Mouse (Mus musculus) bone marrow macrophage, adult 2 months (primary cell): Measurements from ENCODE around the gene Acsf2. TPM values are rescaled to one million over a fixed set of nuclear protein-coding genes. Genes with fewer than 3 reads are reported as not detected.
A peak's percentile ranks its signal among the peaks of the same experiment; 100 is the strongest.

Experiments
- H3K27ac ChIP-seq: 2 replicates; pipeline ENCODE4 v1.5.1; 2012; ENCODE audit warnings: low read depth, low read length; ENCODE audit not compliant: insufficient read depth
- H3K4me1 ChIP-seq: 2 replicates; pipeline ENCODE4 v1.6.1; 2012; ENCODE audit warnings: low read length; ENCODE audit not compliant: control insufficient read depth, insufficient read depth
- H3K4me3 ChIP-seq: 2 replicates; pipeline ENCODE4 v1.5.1; 2012; ENCODE audit warnings: mild to moderate bottlenecking, low read length, moderate library complexity; ENCODE audit not compliant: insufficient read depth
- CTCF ChIP-seq: IDR thresholded peaks from 2 replicates; pipeline ENCODE4 v1.5.1; 2012; ENCODE audit warnings: low read depth, mild to moderate bottlenecking, low read length, moderate library complexity
- POLR2A ChIP-seq: IDR thresholded peaks from 2 replicates; pipeline ENCODE4 v1.6.1; 2012; ENCODE audit warnings: mild to moderate bottlenecking, low read depth, low read length, borderline replicate concordance
- polyA plus RNA-seq: library from polyadenylated mRNA; stranded (reverse); fragments of >200 nt; gene quantifications from 2 replicates; pipeline ENCODE4 v1.2.4, GENCODE M21; 2012; ENCODE audit not compliant: missing spikeins, insufficient read depth, insufficient read length

Acsf2 gene
- polyA plus RNA-seq, 1 experiment: 9.5 TPM

DNA sequence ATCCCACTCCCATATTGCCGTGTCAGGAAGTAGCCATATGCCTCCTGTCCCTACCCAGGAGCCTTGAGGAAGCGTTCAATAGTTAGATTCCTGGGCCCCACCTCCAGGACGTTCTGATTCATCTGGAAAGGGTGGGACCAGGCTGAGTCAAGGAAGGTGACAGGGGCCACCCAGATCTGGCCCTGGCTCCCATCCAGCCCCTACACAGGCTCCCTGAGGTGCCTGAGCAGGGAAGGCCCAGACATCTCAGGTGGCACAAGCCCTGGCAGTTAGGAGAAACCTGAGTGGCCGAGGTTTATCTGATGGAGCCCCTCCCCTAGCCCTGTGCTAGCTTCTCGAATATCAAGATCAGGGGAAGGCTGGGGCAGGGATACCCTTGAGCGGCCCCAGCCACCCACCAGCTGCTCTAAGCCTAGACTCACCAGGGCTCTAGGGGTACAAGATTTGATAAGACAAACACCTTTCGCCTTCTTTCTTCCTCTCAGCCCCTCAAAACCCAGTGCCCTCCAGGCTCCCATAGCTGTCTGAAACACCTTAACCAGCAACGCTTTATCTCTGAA, 62.9 kb downstream of the Acsf2 start:
- TF ChIP-seq POLR2A: no peak
- TF ChIP-seq CTCF: no peak
- Histone ChIP-seq H3K27ac (no peak overlapping the region), H3K4me1 (peaks cover 4% of the 10 kb centered on the region; the same call in 1 of the 2 replicates), H3K4me3 (no peak overlapping the region)

GRCm38 (mm10) chr11:94533171-94533570, 68.5 kb downstream of the Acsf2 start:
- Histone ChIP-seq H3K27ac (no peak overlapping the region), H3K4me1 (no peaks in the 10 kb centered on the region), H3K4me3 (no peak overlapping the region)
- TF ChIP-seq POLR2A (no peak), CTCF (no peak)

DNA sequence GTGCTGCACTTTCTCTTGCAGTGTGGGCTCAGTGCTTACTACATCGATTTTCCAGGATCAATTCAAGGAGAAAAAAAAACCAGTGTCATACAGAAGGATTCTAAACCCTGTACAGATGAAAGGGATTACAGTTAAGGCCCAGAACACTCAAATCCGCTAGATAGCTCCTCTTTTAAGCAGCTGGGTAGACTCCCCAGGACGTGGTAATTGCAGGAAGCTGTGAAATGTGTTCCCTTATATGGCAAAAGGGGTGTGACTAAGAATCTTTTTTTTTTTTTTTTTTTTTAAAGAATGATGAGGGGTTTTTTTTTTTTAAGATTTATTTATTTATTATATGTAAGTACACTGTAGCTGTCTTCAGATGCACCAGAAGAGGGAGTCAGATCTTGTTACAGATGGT, 72.8 kb downstream of the Acsf2 start:
- H3K4me3 ChIP-seq: no peak overlapping the region
- H3K27ac ChIP-seq: no peak overlapping the region
- H3K4me1 ChIP-seq: no peaks in the 10 kb centered on the region
- TF ChIP-seq CTCF: no peak
- TF ChIP-seq POLR2A: no peak

GRCm38 (mm10) chr11:94526171-94526879, 75.3 kb downstream of the Acsf2 start:
- Histone ChIP-seq H3K4me1 (0 out of 2 replicates have a peak, but pooled peaks cover 5% of the 10 kb centered on the region), H3K27ac (no peak overlapping the region), H3K4me3 (no peak overlapping the region)
- TF ChIP-seq POLR2A: no peak
- no peak for TF ChIP-seq CTCF

- H3K27ac ChIP-seq: no peak within 1 kb of the TSS
- peaks cover 5% of the 10 kb centered on the region; the same call in 1 of the 2 replicates for H3K4me1 ChIP-seq
- TF ChIP-seq POLR2A: no peak
- no peak for TF ChIP-seq CTCF
- H3K4me3 ChIP-seq: peak within 1 kb of the TSS; percentile 61
Measured at GRCm38 (mm10) chr11:94521219-94521843, 80.3 kb downstream of the Acsf2 start, which contains the start of gene Mycbpap. Gene Mycbpap, minus strand, starts transcription at chr11:94521742.

DNA sequence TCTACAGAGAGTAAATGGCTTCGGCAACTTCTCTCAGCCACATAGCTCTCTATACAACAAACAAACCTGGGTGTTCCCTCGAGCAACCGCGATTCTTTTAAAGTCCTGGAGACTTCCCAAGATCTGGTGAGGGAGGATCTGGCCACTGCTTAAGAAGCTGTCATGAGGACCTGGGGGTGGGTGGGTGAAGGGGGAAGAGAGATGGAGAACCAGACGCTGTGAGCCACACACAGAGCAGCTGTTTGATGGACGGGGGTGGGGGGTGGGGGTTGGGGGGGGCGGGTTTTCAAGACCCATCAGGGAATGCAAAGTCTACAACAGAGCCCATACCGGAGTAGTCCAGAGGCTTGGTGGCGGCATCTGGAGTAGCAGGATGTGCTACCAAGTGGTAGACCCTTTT, 88.2 kb downstream of the Acsf2 start:
- H3K27ac ChIP-seq: no peak overlapping the region
- no peak overlapping the region for H3K4me3 ChIP-seq
- no peaks in the 10 kb centered on the region; the same call in 1 of the 2 replicates for H3K4me1 ChIP-seq
- TF ChIP-seq POLR2A (no peak), CTCF (no peak)

DNA sequence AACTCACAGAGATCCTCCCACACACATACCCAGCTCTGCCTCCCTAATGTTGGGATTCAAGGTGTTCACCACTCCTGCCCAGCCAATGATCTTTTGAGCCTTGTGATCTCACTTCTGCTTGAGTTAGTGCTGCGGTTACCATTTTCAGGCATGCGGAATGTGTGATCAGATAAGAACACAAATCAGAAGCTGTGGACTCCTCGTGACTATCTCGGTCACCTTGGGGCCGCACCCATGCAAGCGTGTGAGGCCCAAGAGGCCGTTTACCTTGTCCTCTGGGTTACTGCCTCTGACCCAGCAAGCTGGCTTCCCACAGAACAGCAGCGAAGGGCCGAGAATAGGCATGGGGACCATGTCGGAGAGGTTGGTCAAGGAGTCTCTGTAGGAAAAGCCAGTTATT, 92.7 kb downstream of the Acsf2 start:
- Histone ChIP-seq H3K4me3 (no peak overlapping the region), H3K27ac (no peak overlapping the region), H3K4me1 (peaks cover 6% of the 10 kb centered on the region)
- TF ChIP-seq CTCF (no peak), POLR2A (no peak)

Other genes with a start within 250 kb of the Acsf2 start
- 57.3 and 58.9 TPM in 2 replicates for gene Abcc3, start 208.9 kb downstream of the Acsf2 start, polyA plus RNA-seq
- gene Cacna1g, start 127.7 kb downstream of the Acsf2 start, polyA plus RNA-seq: not detected in 2 replicates
- not detected in 2 replicates for gene Spata20, start 115.7 kb downstream of the Acsf2 start, polyA plus RNA-seq
- gene Epn3, start 101.9 kb downstream of the Acsf2 start, polyA plus RNA-seq: not detected in 2 replicates
- gene Mycbpap, start 80.1 kb downstream of the Acsf2 start, polyA plus RNA-seq: 0.50 and 0.89 TPM in 2 replicates
- gene Rsad1, start 52.6 kb downstream of the Acsf2 start, polyA plus RNA-seq: 2.4 and 3.3 TPM in 2 replicates
- gene Chad, start 36.8 kb downstream of the Acsf2 start, polyA plus RNA-seq: not detected in 2 replicates
- 48.9 and 57.6 TPM in 2 replicates for gene Lrrc59, start 27.9 kb upstream of the Acsf2 start, polyA plus RNA-seq
- 65.1 and 74.4 TPM in 2 replicates for gene Mrpl27, start 51.9 kb upstream of the Acsf2 start, polyA plus RNA-seq
- 4.1 and 7.5 TPM in 2 replicates for gene Eme1, start 52.1 kb upstream of the Acsf2 start, polyA plus RNA-seq
- gene Xylt2, start 75.6 kb upstream of the Acsf2 start, polyA plus RNA-seq: 186 and 188 TPM in 2 replicates
- not detected in 2 replicates for gene Gm11541, start 102.6 kb upstream of the Acsf2 start, polyA plus RNA-seq
- gene Cdc34b, start 139.9 kb upstream of the Acsf2 start, polyA plus RNA-seq: not detected in 2 replicates
- gene Tmem92, start 180.8 kb upstream of the Acsf2 start, polyA plus RNA-seq: 0.28 TPM in 1 of 2 replicates, not detected in the other